Mouse (Mus musculus) intestine, postnatal 0 days (tissue): ENCODE measurements around the gene Prokr1. TPM values are rescaled to one million over a fixed set of nuclear protein-coding genes. Genes with fewer than 3 reads are reported as not detected.
"Not testable (repeated sequence)": the region's sequence is repeated elsewhere in the genome, so short reads cannot be mapped to it uniquely, and the experiment has no call there.

Experiments
- ATAC-seq: fragments of 200-750 bp; cut with Nextera tagmentation; 2 replicates; pipeline ENCODE4 v1.8.0; 2017; ENCODE audit warnings: mild to moderate bottlenecking, moderate TSS enrichment, moderate library complexity
- H3K27ac ChIP-seq: fragments of 300-500 bp; sonication (generic); 2 replicates; pipeline ENCODE4 v1.5.1; 2014; ENCODE audit warnings: mild to moderate bottlenecking, low read depth, low read length, moderate library complexity
- H3K27me3 ChIP-seq: fragments of 300-500 bp; sonication (generic); replicated peaks from 2 replicates; pipeline ENCODE4 v1.6.1; 2014; ENCODE audit warnings: low read length, mixed read lengths; ENCODE audit not compliant: control insufficient read depth, insufficient read depth
- H3K36me3 ChIP-seq: fragments of 300-500 bp; sonication (generic); 2 replicates; pipeline ENCODE4 v1.6.1; 2014; ENCODE audit warnings: mild to moderate bottlenecking, moderate library complexity; ENCODE audit not compliant: control insufficient read depth, insufficient read depth
- H3K4me1 ChIP-seq: fragments of 300-500 bp; sonication (generic); replicated peaks from 2 replicates; pipeline ENCODE4 v1.6.1; 2014; ENCODE audit warnings: antibody characterized with exemption, low read length, mixed read lengths; ENCODE audit not compliant: control insufficient read depth, insufficient read depth
- H3K4me2 ChIP-seq: fragments of 300-500 bp; sonication (generic); replicated peaks from 2 replicates; pipeline ENCODE4 v1.6.1; 2014; ENCODE audit warnings: low read depth, mild to moderate bottlenecking, moderate library complexity
- H3K4me3 ChIP-seq: fragments of 300-500 bp; sonication (generic); 2 replicates; pipeline ENCODE4 v1.5.1; 2014; ENCODE audit warnings: low read depth, low read length
- H3K9ac ChIP-seq: fragments of 300-500 bp; sonication (generic); 2 replicates; pipeline ENCODE4 v1.6.1; 2014; ENCODE audit warnings: mild to moderate bottlenecking, low read depth, low read length
- H3K9me3 ChIP-seq: fragments of 300-500 bp; sonication (generic); 2 replicates; pipeline ENCODE4 v1.6.1; 2016; ENCODE audit warnings: mixed run types; ENCODE audit not compliant: control insufficient read depth
- CTCF ChIP-seq: sonication (generic); IDR thresholded peaks from 2 replicates; pipeline ENCODE4 v1.5.1; 2016; ENCODE audit warnings: low read depth, mild to moderate bottlenecking, control low read depth, antibody characterized with exemption, moderate library complexity
- WGBS: fragments of 180-500 bp; shearing (Covaris S2); extraction: QIAGEN DNeasy Blood & Tissue Kit; methylation state at CpG from one replicate; pipeline ENCODE4 v1.1.7; 2014; 5-methylcytosine and 5-hydroxymethylcytosine counted together
- polyA plus RNA-seq: library from polyadenylated mRNA; unstranded; fragments of >200 nt; fragmentation: Nextera tagmentation; extraction: Ambion mirVana; gene quantifications from 2 replicates; pipeline ENCODE4 v1.2.1, GENCODE M21; 2015

Prokr1 gene
- polyA plus RNA-seq, 1 experiment from 2014 or later = 1.0 TPM

- H3K27me3 ChIP-seq = no peaks in the 10 kb centered on the region
- no peak overlapping the region for H3K4me2 ChIP-seq
- no peak overlapping the region for H3K9ac ChIP-seq
- H3K36me3 ChIP-seq = no peaks in the 10 kb centered on the region
- H3K27ac ChIP-seq = no peak overlapping the region
- no peaks in the 10 kb centered on the region for H3K9me3 ChIP-seq
- 60% methylated on average over 9 of the region's 9 CpGs for WGBS
- ATAC-seq = no peak
- peaks cover 10% of the 10 kb centered on the region; the same call in 1 of the 2 replicates for H3K4me1 ChIP-seq
- TF ChIP-seq CTCF = peak; percentile 52
- no peak overlapping the region for H3K4me3 ChIP-seq
These were observed 12.3 kb downstream of the Prokr1 start for GRCm38 (mm10) chr6:87578247-87578646.

- H3K27ac ChIP-seq = no peak overlapping the region
- 30% methylated on average over 4 of the region's 4 CpGs for WGBS
- 0 out of 2 replicates have a peak, but pooled peaks cover 4% of the 10 kb centered on the region for H3K4me1 ChIP-seq
- no peak for ATAC-seq
- no peak overlapping the region for H3K4me3 ChIP-seq
- no peaks in the 10 kb centered on the region for H3K36me3 ChIP-seq
- H3K9ac ChIP-seq = no peak overlapping the region
- H3K27me3 ChIP-seq = no peaks in the 10 kb centered on the region
- H3K9me3 ChIP-seq = no peaks in the 10 kb centered on the region
- no peak overlapping the region for H3K4me2 ChIP-seq
- TF ChIP-seq CTCF = no peak
These were observed 13.8 kb downstream of the Prokr1 start for GRCm38 (mm10) chr6:87576648-87577330.

GRCm38 (mm10) chr6:87571863-87572262, 18.7 kb downstream of the Prokr1 start:
- ATAC-seq, H3K27me3 ChIP-seq, H3K4me3 ChIP-seq, H3K9ac ChIP-seq, H3K36me3 ChIP-seq, H3K27ac ChIP-seq, H3K9me3 ChIP-seq, H3K4me1 ChIP-seq: not testable (repeated sequence)
- 0 out of 2 replicates have a peak overlapping the region, but pooled peaks have one; percentile 6 for H3K4me2 ChIP-seq

GRCm38 (mm10) chr6:87567686-87568593, 22.6 kb downstream of the Prokr1 start:
- Histone ChIP-seq H3K4me2 (no peak overlapping the region), H3K4me1 (no peaks in the 10 kb centered on the region), H3K9me3 (no peaks in the 10 kb centered on the region), H3K4me3 (no peak overlapping the region), H3K36me3 (no peaks in the 10 kb centered on the region), H3K9ac (no peak overlapping the region), H3K27ac (peak overlapping the region; percentile 46), H3K27me3 (no peaks in the 10 kb centered on the region)
- TF ChIP-seq CTCF = peak; percentile 41
- peak; percentile 43; the same call in 1 of the 2 replicates for ATAC-seq
- 58% methylated on average over 9 of the region's 9 CpGs for WGBS

GRCm38 (mm10) chr6:87565166-87565565, 25.4 kb downstream of the Prokr1 start:
- Histone ChIP-seq H3K4me3 (no peak overlapping the region), H3K4me2 (no peak overlapping the region), H3K9ac (no peak overlapping the region), H3K27ac (no peak overlapping the region), H3K36me3 (no peaks in the 10 kb centered on the region), H3K9me3 (no peaks in the 10 kb centered on the region), H3K4me1 (no peaks in the 10 kb centered on the region), H3K27me3 (no peaks in the 10 kb centered on the region)
- WGBS = 66% methylated on average over 5 of the region's 5 CpGs
- no peak for TF ChIP-seq CTCF
- no peak for ATAC-seq

GRCm38 (mm10) chr6:87564356-87564755, 26.2 kb downstream of the Prokr1 start:
- Histone ChIP-seq H3K4me2 (no peak overlapping the region), H3K9me3 (no peaks in the 10 kb centered on the region), H3K4me3 (no peak overlapping the region), H3K27me3 (no peaks in the 10 kb centered on the region), H3K36me3 (no peaks in the 10 kb centered on the region), H3K9ac (no peak overlapping the region), H3K4me1 (no peaks in the 10 kb centered on the region), H3K27ac (no peak overlapping the region)
- 95% methylated on average over 4 of the region's 4 CpGs for WGBS
- no peak for TF ChIP-seq CTCF
- ATAC-seq = no peak
